Mouse (Mus musculus) kidney, postnatal 0 days (tissue): ENCODE data around the gene Pappa. TPM values are rescaled to one million over a fixed set of nuclear protein-coding genes. Genes with fewer than 3 reads are reported as not detected.

Source experiments
- ATAC-seq: fragments of 200-750 bp; cut with Nextera tagmentation; replicated peaks from 2 replicates; pipeline ENCODE4 v1.8.0; 2017; ENCODE audit warnings: low read depth, moderate number of reproducible peaks, moderate TSS enrichment, moderate library complexity; ENCODE audit not compliant: low FRiP score
- DNase-seq: peaks from one replicate; pipeline ENCODE4 v3.0.0-alpha.2; 2016; ENCODE audit warnings: low spot score
- H3K27ac ChIP-seq: fragments of 300-500 bp; sonication (generic); 2 replicates; pipeline ENCODE4 v1.5.1; 2014; ENCODE audit warnings: mild to moderate bottlenecking
- H3K27me3 ChIP-seq: fragments of 300-500 bp; sonication (generic); 2 replicates; pipeline ENCODE4 v1.6.1; 2014; ENCODE audit warnings: low read length, mixed read lengths; ENCODE audit not compliant: insufficient read depth
- H3K36me3 ChIP-seq: fragments of 300-500 bp; sonication (generic); 2 replicates; pipeline ENCODE4 v1.6.1; 2014; ENCODE audit warnings: low read length, mixed read lengths; ENCODE audit not compliant: insufficient read depth
- H3K4me1 ChIP-seq: fragments of 300-500 bp; sonication (generic); replicated peaks from 2 replicates; pipeline ENCODE4 v1.6.1; 2014; ENCODE audit warnings: antibody characterized with exemption, low read length, mixed read lengths; ENCODE audit not compliant: insufficient read depth
- H3K4me2 ChIP-seq: fragments of 300-500 bp; sonication (generic); 2 replicates; pipeline ENCODE4 v1.6.1; 2014; ENCODE audit warnings: mild to moderate bottlenecking, low read length, moderate library complexity, mixed read lengths
- H3K4me3 ChIP-seq: fragments of 300-500 bp; sonication (generic); replicated peaks from 2 replicates; pipeline ENCODE4 v1.5.1; 2014; ENCODE audit warnings: low read depth, low read length
- H3K9ac ChIP-seq: fragments of 300-500 bp; sonication (generic); 2 replicates; pipeline ENCODE4 v1.6.1; 2014; ENCODE audit warnings: low read depth, low read length
- H3K9me3 ChIP-seq: fragments of 300-500 bp; sonication (generic); replicated peaks from 2 replicates; pipeline ENCODE4 v1.6.1; 2016; ENCODE audit warnings: low read length, inconsistent platforms, mixed read lengths
- CTCF ChIP-seq: IDR thresholded peaks from 2 replicates; pipeline ENCODE4 v1.5.1; 2016; ENCODE audit warnings: antibody characterized with exemption, low read depth, mild to moderate bottlenecking, moderate library complexity
- WGBS: fragments of 180-500 bp; shearing (Covaris S2); extraction: QIAGEN DNeasy Blood & Tissue Kit; methylation state at CpG from one replicate; pipeline ENCODE4 v1.1.7; 2014; 5-methylcytosine and 5-hydroxymethylcytosine counted together
- polyA plus RNA-seq: library from polyadenylated mRNA; unstranded; fragments of >200 nt; fragmentation: Nextera tagmentation; extraction: Ambion mirVana; gene quantifications from 2 replicates; pipeline ENCODE4 v1.2.1, GENCODE M21; 2015

Gene Pappa
- polyA plus RNA-seq, 1 experiment from 2014 or later = 1.7 TPM

DNA sequence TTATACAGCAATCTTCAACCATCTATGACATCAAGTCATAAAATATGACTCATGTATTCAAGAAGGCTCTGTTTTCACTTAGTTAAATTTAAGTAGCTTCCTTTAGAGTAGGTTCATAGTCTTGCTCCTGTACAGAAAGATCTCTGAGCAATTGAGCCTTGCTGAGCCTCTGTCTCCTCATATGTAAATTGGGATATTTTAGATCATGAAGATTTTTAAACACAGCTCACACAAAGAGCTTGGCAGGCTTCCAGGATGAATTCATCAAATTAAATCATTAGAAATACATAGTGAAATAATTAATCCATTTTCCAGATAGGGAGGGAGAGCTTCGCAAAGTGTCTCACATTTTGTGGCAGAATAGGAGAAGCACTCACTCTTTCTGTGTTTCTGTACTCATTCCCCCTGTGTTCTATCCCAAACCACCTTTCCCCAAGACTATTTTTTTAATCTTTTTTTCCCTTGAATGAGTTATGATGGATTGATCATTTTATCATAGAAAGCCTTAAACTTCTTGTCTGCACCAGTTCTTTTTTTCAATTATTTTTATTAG lies 149.4 kb downstream of the Pappa start:
- 87% methylated on average over 1 of the region's 1 CpGs for WGBS
- TF ChIP-seq CTCF = no peak
- Histone ChIP-seq H3K27ac (no peak overlapping the region), H3K36me3 (no peaks in the 10 kb centered on the region), H3K4me3 (no peak overlapping the region), H3K4me2 (no peak overlapping the region), H3K9ac (no peak overlapping the region), H3K9me3 (no peaks in the 10 kb centered on the region), H3K4me1 (no peaks in the 10 kb centered on the region), H3K27me3 (no peaks in the 10 kb centered on the region)
- no peak for DNase-seq
- no peak for ATAC-seq

DNA sequence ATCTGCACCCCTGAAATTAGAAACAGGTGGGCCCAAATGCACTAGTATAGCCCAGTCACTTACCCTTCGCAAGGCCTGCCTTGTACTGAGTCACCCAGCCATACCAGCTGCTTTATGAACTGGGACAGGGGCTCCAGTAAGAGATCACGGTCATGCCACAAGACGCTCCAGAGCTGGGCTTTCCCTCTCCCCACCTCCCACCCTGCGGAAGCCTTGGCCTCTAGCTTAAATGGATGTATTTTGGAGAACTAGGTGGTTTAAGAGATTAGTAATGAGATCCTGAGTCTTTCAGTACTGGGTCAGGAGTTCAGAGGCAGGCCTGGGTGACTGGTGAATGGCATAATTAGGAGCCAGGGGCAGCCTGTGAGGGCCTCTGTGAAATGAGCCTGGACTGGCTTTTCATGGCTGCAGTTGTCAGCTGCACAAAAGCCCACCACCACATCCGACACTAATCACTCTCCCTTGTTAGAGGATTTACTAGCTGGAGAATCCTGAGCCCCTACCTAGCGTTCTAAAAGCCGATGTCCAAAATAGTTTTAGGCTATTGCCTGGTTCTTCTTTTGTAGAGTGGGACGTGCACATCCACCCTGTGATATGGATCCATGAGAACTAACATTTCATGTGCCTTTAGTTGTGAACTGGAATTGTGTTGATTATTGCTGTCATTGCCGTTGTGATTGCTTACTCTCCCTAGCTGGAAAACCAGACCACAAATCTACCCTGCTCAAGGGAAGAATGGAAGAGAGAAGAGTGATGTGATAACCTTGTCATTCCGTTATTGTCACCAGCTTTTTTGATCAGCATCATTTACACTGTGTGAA lies 154.7 kb downstream of the Pappa start:
- peak; percentile 44 for DNase-seq

DNA sequence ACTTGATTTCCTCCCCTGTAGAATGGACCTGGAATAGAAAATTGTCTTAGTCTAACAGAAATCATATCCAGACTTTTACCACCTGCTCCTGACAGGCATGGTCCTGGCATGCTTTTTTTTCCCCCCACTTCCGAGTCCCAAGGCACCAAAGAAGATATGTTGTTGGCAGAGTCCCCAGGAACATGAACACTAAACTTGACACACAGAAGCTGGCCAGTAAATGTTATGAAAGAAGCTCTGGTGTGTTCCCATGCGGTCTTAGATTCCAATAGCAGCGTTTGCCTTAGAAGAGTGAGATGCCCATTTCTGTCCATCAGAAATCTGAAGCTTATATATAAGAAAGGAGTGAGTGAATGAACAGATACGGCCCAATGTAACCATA lies 155.3 kb downstream of the Pappa start:
- no peaks in the 10 kb centered on the region for H3K9me3 ChIP-seq
- H3K9ac ChIP-seq = no peak overlapping the region
- no peak for TF ChIP-seq CTCF
- ATAC-seq (no peak), DNase-seq (peak; percentile 4)
- no peaks in the 10 kb centered on the region for H3K36me3 ChIP-seq
- 75% methylated on average over 4 of the region's 4 CpGs for WGBS
- H3K27me3 ChIP-seq = no peaks in the 10 kb centered on the region
- no peak overlapping the region for H3K27ac ChIP-seq
- no peak overlapping the region for H3K4me3 ChIP-seq
- H3K4me2 ChIP-seq = no peak overlapping the region
- H3K4me1 ChIP-seq = no peaks in the 10 kb centered on the region

More for the DNA sequence above, 154.7 kb downstream of the Pappa start:
- no peaks in the 10 kb centered on the region for H3K9me3 ChIP-seq
- no peak overlapping the region for H3K4me2 ChIP-seq
- ATAC-seq = peak; percentile 82
- no peak overlapping the region for H3K9ac ChIP-seq
- H3K4me1 ChIP-seq = no peaks in the 10 kb centered on the region
- no peak overlapping the region for H3K4me3 ChIP-seq
- H3K27me3 ChIP-seq = no peaks in the 10 kb centered on the region
- 49% methylated on average over 10 of the region's 10 CpGs for WGBS
- no peaks in the 10 kb centered on the region for H3K36me3 ChIP-seq
- H3K27ac ChIP-seq = no peak overlapping the region
- no peak for TF ChIP-seq CTCF

DNA sequence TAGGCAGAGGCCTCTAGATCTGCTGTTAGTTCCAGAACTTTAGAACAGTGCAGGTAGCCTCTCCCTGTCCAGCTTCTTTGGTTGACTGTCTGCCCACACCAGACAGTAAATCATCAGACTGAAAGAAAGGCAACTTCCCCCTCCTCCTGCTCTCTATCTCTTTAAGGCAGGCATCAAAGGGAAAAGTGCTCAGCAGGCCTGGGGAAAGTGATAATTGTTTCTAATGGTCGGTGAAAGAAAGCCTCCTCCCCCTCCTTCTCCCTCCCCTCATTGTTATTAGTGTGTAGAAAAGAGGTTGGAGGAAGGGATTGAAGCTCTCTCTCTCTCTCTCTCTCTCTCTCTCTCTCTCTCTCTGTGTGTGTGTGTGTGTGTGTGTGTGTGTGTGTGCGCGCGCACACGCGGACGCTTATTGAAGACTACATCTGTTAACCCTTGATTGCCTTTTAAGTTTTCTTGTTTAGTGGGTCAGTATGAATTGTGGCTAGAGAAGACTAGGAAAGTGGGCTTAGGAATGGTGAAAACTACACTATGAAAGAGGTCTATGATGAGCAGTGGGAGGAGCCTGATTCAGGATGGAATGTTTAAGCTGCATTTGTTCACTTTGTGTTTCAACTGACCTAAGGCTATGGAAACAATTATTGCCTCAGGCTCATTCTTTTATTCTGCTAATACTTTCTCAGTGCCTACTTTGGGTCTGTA lies 156.2 kb downstream of the Pappa start:
- Histone ChIP-seq H3K4me1 (no peaks in the 10 kb centered on the region), H3K27ac (no peak overlapping the region), H3K36me3 (no peaks in the 10 kb centered on the region), H3K27me3 (no peaks in the 10 kb centered on the region), H3K9ac (no peak overlapping the region), H3K9me3 (no peaks in the 10 kb centered on the region), H3K4me2 (no peak overlapping the region), H3K4me3 (no peak overlapping the region)
- no peak for TF ChIP-seq CTCF
- WGBS = 5% methylated on average over 7 of the region's 7 CpGs
- ATAC-seq (peak; percentile 53; the same call in 1 of the 2 replicates), DNase-seq (peak; percentile 77)

DNA sequence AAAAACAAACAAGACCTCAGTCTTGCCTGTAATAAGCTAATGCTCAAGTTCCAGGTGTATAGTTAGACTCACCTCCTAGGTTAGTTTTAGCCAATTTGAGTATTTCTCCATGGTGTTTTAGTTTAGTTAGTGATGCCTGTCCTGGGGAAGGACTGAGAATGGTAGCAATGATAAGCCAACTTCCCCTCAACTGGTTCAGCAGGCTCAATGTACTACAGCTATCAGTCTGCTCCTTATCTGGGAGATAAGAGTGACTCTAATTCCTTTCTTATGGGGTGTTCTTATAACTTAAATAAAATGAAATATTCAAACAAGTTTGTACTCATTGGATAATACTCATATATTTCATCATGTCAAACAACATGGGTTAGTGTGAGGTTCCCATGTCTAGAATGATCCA lies 156.9 kb downstream of the Pappa start:
- ATAC-seq (no peak), DNase-seq (no peak)
- Histone ChIP-seq H3K4me2 (no peak overlapping the region), H3K36me3 (no peaks in the 10 kb centered on the region), H3K27me3 (no peaks in the 10 kb centered on the region), H3K4me3 (no peak overlapping the region), H3K27ac (no peak overlapping the region), H3K4me1 (no peaks in the 10 kb centered on the region), H3K9me3 (no peaks in the 10 kb centered on the region), H3K9ac (no peak overlapping the region)
- TF ChIP-seq CTCF = no peak

DNA sequence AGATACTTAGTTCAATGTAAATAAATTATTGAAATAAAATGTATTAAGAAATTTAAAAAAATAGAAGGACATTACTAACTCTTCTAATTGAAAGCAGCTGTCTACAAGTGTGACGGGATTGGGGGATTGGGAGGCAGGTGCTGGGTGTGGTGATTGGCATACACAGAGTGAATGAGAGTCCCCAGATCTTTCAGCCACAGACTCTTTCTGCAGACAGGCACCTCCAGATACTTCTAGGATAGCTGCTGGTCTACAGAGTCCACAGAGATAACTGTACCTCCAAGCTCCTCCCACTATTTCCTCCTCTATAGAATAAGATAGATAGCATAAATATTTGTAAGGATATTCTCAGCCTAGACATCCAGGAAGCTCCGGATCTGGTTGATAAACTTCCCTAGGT lies 159.6 kb downstream of the Pappa start:
- no peak overlapping the region for H3K4me2 ChIP-seq
- DNase-seq (no peak), ATAC-seq (no peak)
- no peaks in the 10 kb centered on the region for H3K36me3 ChIP-seq
- H3K9me3 ChIP-seq = no peaks in the 10 kb centered on the region
- no peak overlapping the region for H3K4me3 ChIP-seq
- H3K27ac ChIP-seq = no peak overlapping the region
- no peak overlapping the region for H3K9ac ChIP-seq
- 75% methylated on average over 2 of the region's 2 CpGs for WGBS
- no peaks in the 10 kb centered on the region for H3K27me3 ChIP-seq
- TF ChIP-seq CTCF = no peak
- H3K4me1 ChIP-seq = no peaks in the 10 kb centered on the region
